Mouse (Mus musculus): ENCODE results near the gene Olfr678. TPM values are rescaled to one million over a fixed set of nuclear protein-coding genes. Genes with fewer than 3 reads are reported as not detected.

The Olfr678 gene
- polyA plus RNA-seq (2014; fragmentation: Illumina TruSeq; extraction: RNeasy Lipid Tissue Mini Kit (QIAGEN cat#74804); ENCODE audit: low read depth, low replicate concordance) = not detected

GRCm38 (mm10) chr7:105064175-105064574 is at the start of gene Olfr678:
Gene Olfr678, plus strand, starts transcription at chr7:105064475.

GRCm38 (mm10) chr7:105028360-105028759 is 35.9 kb upstream of the Olfr678 start, which contains the start of gene Olfr675:
Gene Olfr675, minus strand, starts transcription at chr7:105028460.

GRCm38 (mm10) chr7:105032398-105032797 is 31.9 kb upstream of the Olfr678 start, which contains the start of gene Olfr676:
Gene Olfr676, plus strand, starts transcription at chr7:105032698.

GRCm38 (mm10) chr7:105080905-105081304 is 16.6 kb downstream of the Olfr678 start, which contains the start of gene Olfr679:
Gene Olfr679, plus strand, starts transcription at chr7:105081205.

GRCm38 (mm10) chr7:105092717-105093116 is 28.4 kb downstream of the Olfr678 start, which contains the start of gene Olfr680-ps1:
Gene Olfr680-ps1, minus strand, starts transcription at chr7:105092817.

GRCm38 (mm10) chr7:105116536-105116935 is 52.3 kb downstream of the Olfr678 start, which contains the start of gene Olfr681:
Gene Olfr681, plus strand, starts transcription at chr7:105116836.

Other genes starting within 250 kb of the Olfr678 start
- gene Usp17lb, start 221.9 kb upstream of the Olfr678 start, polyA plus RNA-seq (2014; fragmentation: Illumina TruSeq; extraction: RNeasy Lipid Tissue Mini Kit (QIAGEN cat#74804); ENCODE audit: low read depth, low replicate concordance) = not detected
- not detected for gene Usp17la, start 207.5 kb upstream of the Olfr678 start, polyA plus RNA-seq (2014; fragmentation: Illumina TruSeq; extraction: RNeasy Lipid Tissue Mini Kit (QIAGEN cat#74804); ENCODE audit: low read depth, low replicate concordance)
- not detected for gene Olfr665, start 186.4 kb upstream of the Olfr678 start, polyA plus RNA-seq (2014; fragmentation: Illumina TruSeq; extraction: RNeasy Lipid Tissue Mini Kit (QIAGEN cat#74804); ENCODE audit: low read depth, low replicate concordance)
- gene Olfr666, start 168.5 kb upstream of the Olfr678 start, polyA plus RNA-seq (2014; fragmentation: Illumina TruSeq; extraction: RNeasy Lipid Tissue Mini Kit (QIAGEN cat#74804); ENCODE audit: low read depth, low replicate concordance) = not detected
- not detected for gene Olfr667, start 143.0 kb upstream of the Olfr678 start, polyA plus RNA-seq (2014; fragmentation: Illumina TruSeq; extraction: RNeasy Lipid Tissue Mini Kit (QIAGEN cat#74804); ENCODE audit: low read depth, low replicate concordance)
- not detected for gene Olfr668, start 136.4 kb upstream of the Olfr678 start, polyA plus RNA-seq (2014; fragmentation: Illumina TruSeq; extraction: RNeasy Lipid Tissue Mini Kit (QIAGEN cat#74804); ENCODE audit: low read depth, low replicate concordance)
- not detected for gene Olfr669, start 130.2 kb upstream of the Olfr678 start, polyA plus RNA-seq (2014; fragmentation: Illumina TruSeq; extraction: RNeasy Lipid Tissue Mini Kit (QIAGEN cat#74804); ENCODE audit: low read depth, low replicate concordance)
- gene Olfr670, start 101.9 kb upstream of the Olfr678 start, polyA plus RNA-seq (2014; fragmentation: Illumina TruSeq; extraction: RNeasy Lipid Tissue Mini Kit (QIAGEN cat#74804); ENCODE audit: low read depth, low replicate concordance) = not detected
- not detected for gene Olfr671, start 85.3 kb upstream of the Olfr678 start, polyA plus RNA-seq (2014; fragmentation: Illumina TruSeq; extraction: RNeasy Lipid Tissue Mini Kit (QIAGEN cat#74804); ENCODE audit: low read depth, low replicate concordance)
- not detected for gene Olfr672, start 62.4 kb upstream of the Olfr678 start, polyA plus RNA-seq (2014; fragmentation: Illumina TruSeq; extraction: RNeasy Lipid Tissue Mini Kit (QIAGEN cat#74804); ENCODE audit: low read depth, low replicate concordance)
- gene Olfr675, start 36.0 kb upstream of the Olfr678 start, polyA plus RNA-seq (2014; fragmentation: Illumina TruSeq; extraction: RNeasy Lipid Tissue Mini Kit (QIAGEN cat#74804); ENCODE audit: low read depth, low replicate concordance) = not detected
- gene Olfr676, start 31.8 kb upstream of the Olfr678 start, polyA plus RNA-seq (2014; fragmentation: Illumina TruSeq; extraction: RNeasy Lipid Tissue Mini Kit (QIAGEN cat#74804); ENCODE audit: low read depth, low replicate concordance) = not detected
- not detected for gene Olfr677, start 13.1 kb upstream of the Olfr678 start, polyA plus RNA-seq (2014; fragmentation: Illumina TruSeq; extraction: RNeasy Lipid Tissue Mini Kit (QIAGEN cat#74804); ENCODE audit: low read depth, low replicate concordance)
- not detected for gene Olfr679, start 16.7 kb downstream of the Olfr678 start, polyA plus RNA-seq (2014; fragmentation: Illumina TruSeq; extraction: RNeasy Lipid Tissue Mini Kit (QIAGEN cat#74804); ENCODE audit: low read depth, low replicate concordance)
- not detected for gene Olfr680-ps1, start 28.3 kb downstream of the Olfr678 start, polyA plus RNA-seq (2014; fragmentation: Illumina TruSeq; extraction: RNeasy Lipid Tissue Mini Kit (QIAGEN cat#74804); ENCODE audit: low read depth, low replicate concordance)
- gene Olfr681, start 52.4 kb downstream of the Olfr678 start, polyA plus RNA-seq (2014; fragmentation: Illumina TruSeq; extraction: RNeasy Lipid Tissue Mini Kit (QIAGEN cat#74804); ENCODE audit: low read depth, low replicate concordance) = not detected
- not detected for gene Olfr683, start 82.5 kb downstream of the Olfr678 start, polyA plus RNA-seq (2014; fragmentation: Illumina TruSeq; extraction: RNeasy Lipid Tissue Mini Kit (QIAGEN cat#74804); ENCODE audit: low read depth, low replicate concordance)
- not detected for gene Olfr684, start 99.2 kb downstream of the Olfr678 start, polyA plus RNA-seq (2014; fragmentation: Illumina TruSeq; extraction: RNeasy Lipid Tissue Mini Kit (QIAGEN cat#74804); ENCODE audit: low read depth, low replicate concordance)
- not detected for gene Olfr685, start 121.5 kb downstream of the Olfr678 start, polyA plus RNA-seq (2014; fragmentation: Illumina TruSeq; extraction: RNeasy Lipid Tissue Mini Kit (QIAGEN cat#74804); ENCODE audit: low read depth, low replicate concordance)
- not detected for gene Olfr686, start 143.0 kb downstream of the Olfr678 start, polyA plus RNA-seq (2014; fragmentation: Illumina TruSeq; extraction: RNeasy Lipid Tissue Mini Kit (QIAGEN cat#74804); ENCODE audit: low read depth, low replicate concordance)
- gene Olfr688, start 223.6 kb downstream of the Olfr678 start, polyA plus RNA-seq (2014; fragmentation: Illumina TruSeq; extraction: RNeasy Lipid Tissue Mini Kit (QIAGEN cat#74804); ENCODE audit: low read depth, low replicate concordance) = not detected
- not detected for gene Olfr689, start 246.7 kb downstream of the Olfr678 start, polyA plus RNA-seq (2014; fragmentation: Illumina TruSeq; extraction: RNeasy Lipid Tissue Mini Kit (QIAGEN cat#74804); ENCODE audit: low read depth, low replicate concordance)